ENCODE assay signal across 26 mouse cellular contexts in genomic region chr10:39692152-39692551, GRCm38 (mm10).
"Had no signal": no experiment of that assay in that cellular context is flagged by ENCODE, and none has a peak within 500 bp of the region (broad histone marks: within the 10 kb centered on the region; RNA-seq: fewer than 3 reads in every experiment).

No protein-coding gene starts in this region.

- H3K4me2 ChIP-seq: heart, embryonic 11.5 days; heart, embryonic 15.5 days; hindbrain, embryonic 13.5 days; hindbrain, embryonic 15.5 days; kidney, embryonic 15.5 days; limb, embryonic 13.5 days; limb, embryonic 15.5 days; liver, embryonic 12.5 days had no signal

- H3K27ac ChIP-seq: heart, adult 2 months; heart, embryonic 15.5 days; hindbrain, embryonic 13.5 days; hindbrain, embryonic 15.5 days; hindbrain, postnatal 0 days; kidney, embryonic 15.5 days; kidney, postnatal 0 days; limb, embryonic 13.5 days; limb, embryonic 15.5 days; liver, embryonic 12.5 days; liver, embryonic 14.5 days had no signal

- H3K9ac ChIP-seq: heart, embryonic 13.5 days; heart, embryonic 15.5 days; hindbrain, embryonic 13.5 days; hindbrain, embryonic 15.5 days; kidney, embryonic 15.5 days; limb, embryonic 13.5 days; limb, embryonic 15.5 days; liver, embryonic 12.5 days; liver, embryonic 14.5 days had no signal

- H3K36me3 ChIP-seq: heart, embryonic 13.5 days; heart, embryonic 15.5 days; hindbrain, embryonic 13.5 days; hindbrain, embryonic 15.5 days; kidney, embryonic 15.5 days; limb, embryonic 13.5 days; limb, embryonic 15.5 days; liver, embryonic 12.5 days had no signal

- H3K4me3 ChIP-seq: heart, adult 2 months; heart, embryonic 13.5 days; heart, embryonic 15.5 days; hindbrain, embryonic 13.5 days; hindbrain, embryonic 15.5 days; kidney, embryonic 15.5 days; limb, embryonic 13.5 days; limb, embryonic 15.5 days; liver, embryonic 12.5 days had no signal

- DNase-seq: gastrocnemius, postnatal 10 days; gastrocnemius, postnatal 25 days; heart, adult 11 months; heart, adult 2 months; heart, postnatal 14 days; heart, postnatal 36 days; kidney, adult 11 months; kidney, adult 2 months; kidney, adult 9 months; kidney, postnatal 14 days; kidney, postnatal 36 days; layer of hippocampus, adult 9-11 months; layer of hippocampus, postnatal 36 days; left cerebral cortex, postnatal 4 days had no signal

- H3K9me3 ChIP-seq: heart, embryonic 13.5 days; heart, embryonic 15.5 days; hindbrain, embryonic 13.5 days; hindbrain, embryonic 15.5 days; kidney, embryonic 15.5 days; limb, embryonic 13.5 days; limb, embryonic 15.5 days; liver, embryonic 12.5 days had no signal

- H3K27me3 ChIP-seq: heart, embryonic 13.5 days; heart, embryonic 15.5 days; hindbrain, embryonic 13.5 days; hindbrain, embryonic 15.5 days; kidney, embryonic 15.5 days; limb, embryonic 13.5 days; limb, embryonic 15.5 days; liver, embryonic 12.5 days had no signal

- H3K4me1 ChIP-seq: hindbrain, embryonic 15.5 days; liver, embryonic 12.5 days had no signal
